Mouse (Mus musculus) liver, postnatal 0 days (tissue): ENCODE measurements around the gene Aff3.

Experiments
- CTCF ChIP-seq: sonication (generic); IDR thresholded peaks from 2 replicates; pipeline ENCODE4 v1.5.1; 2016; ENCODE audit warnings: antibody characterized with exemption, low read depth
- EP300 ChIP-seq: IDR thresholded peaks from 2 replicates; pipeline ENCODE4 v1.6.1; 2016; ENCODE audit warnings: antibody characterized with exemption, low read depth, mild to moderate bottlenecking

DNA sequence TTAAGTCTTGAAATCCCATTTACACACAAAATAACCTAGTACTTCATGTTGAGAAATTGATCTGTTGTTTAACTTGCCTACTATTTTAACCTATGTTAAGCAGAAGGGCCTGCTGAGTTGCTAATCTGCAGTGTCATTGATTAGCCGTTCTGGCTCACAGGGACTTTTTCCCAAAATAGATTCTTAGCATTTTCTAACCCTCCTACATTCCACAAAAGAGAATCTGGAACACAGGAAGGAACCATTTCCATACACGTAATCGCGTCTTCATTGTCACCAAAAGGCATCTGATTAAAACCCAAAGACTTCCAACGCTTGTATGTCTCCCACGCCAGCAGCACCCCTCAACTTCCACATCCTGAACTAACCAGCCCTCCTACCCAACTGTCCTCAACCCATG is 44.4 kb downstream of the Aff3 start:
- no peak for TF ChIP-seq CTCF
- no peak for TF ChIP-seq EP300
